Mouse (Mus musculus) liver, embryonic 14.5 days (tissue): ENCODE measurements around the gene Pik3r1.

Experiments
- CTCF ChIP-seq: IDR thresholded peaks from 2 replicates; pipeline ENCODE4 v1.5.1; 2016; ENCODE audit warnings: antibody characterized with exemption, low read depth, control low read depth
- EP300 ChIP-seq: IDR thresholded peaks from 2 replicates; pipeline ENCODE4 v1.6.1; 2016; ENCODE audit warnings: antibody characterized with exemption, low read depth

DNA sequence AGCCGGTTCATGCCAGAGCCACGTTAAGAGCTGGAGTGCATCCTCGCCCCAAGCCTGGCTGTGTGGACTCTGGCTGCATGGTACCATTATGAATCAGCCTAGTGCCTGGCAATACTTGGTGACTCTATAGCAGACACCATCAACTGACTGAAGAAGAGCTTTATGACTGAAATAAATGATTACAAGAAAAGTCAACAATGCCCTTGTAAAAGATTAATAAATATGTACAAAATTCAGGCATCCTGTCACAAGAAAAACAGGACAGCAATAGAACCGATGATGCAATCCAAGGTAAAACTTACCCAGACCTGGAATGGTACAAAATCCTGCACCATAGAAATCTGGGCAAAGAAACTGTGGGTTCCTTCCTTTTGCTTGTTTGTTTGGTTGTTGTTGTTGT lies 11.0 kb upstream of the Pik3r1 start:
- TF ChIP-seq CTCF (no peak), EP300 (no peak)
